Mouse (Mus musculus) cerebellum, adult (tissue): Measurements from ENCODE around the gene Zfp36l2.

Experiments used
- ATAC-seq: cut with Nextera tagmentation; 2 replicates; pipeline ENCODE4 v1.9.2; 2017; ENCODE audit warnings: mild to moderate bottlenecking, moderate library complexity, mixed read lengths; ENCODE audit not compliant: insufficient number of reproducible peaks, low FRiP score, low TSS enrichment

Gene Zfp36l2

DNA sequence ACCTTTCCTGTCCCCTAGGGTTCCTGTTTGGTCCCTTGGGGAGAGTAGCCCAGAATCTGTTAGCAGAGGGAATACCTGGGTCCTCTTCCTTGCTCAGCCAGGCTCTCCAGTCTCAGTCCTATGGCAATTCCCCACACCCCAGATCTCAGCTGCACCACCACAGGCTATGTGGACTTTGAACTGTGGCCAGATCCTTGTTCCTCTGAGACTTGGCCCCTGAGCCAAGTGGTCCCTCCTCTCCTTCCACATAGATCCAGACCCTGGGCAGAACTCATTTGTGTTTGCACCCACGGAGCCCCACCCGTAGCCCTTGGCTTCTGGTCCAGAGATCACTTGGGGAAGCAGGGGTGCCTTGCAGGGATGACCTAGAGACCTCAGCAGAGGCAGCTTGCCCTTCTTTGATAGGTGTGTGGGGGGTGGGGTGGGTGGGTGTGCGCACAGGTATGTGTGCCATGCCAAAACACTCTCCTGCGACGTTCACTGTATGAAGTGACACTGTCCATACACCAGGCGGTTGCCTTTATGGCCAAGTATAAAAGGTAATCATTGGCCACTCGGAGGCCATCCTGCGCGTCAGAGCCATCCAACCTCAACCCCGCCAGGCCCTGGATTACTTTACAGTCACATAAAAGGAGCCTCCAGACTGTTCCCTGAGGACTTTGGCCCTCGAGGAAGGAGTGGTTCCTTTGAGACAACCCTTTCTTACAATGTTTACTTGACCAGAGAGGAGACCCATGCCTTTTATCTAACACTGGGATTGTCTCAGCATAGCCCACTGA, 50.2 kb downstream of the Zfp36l2 start:
- ATAC-seq = no peak

DNA sequence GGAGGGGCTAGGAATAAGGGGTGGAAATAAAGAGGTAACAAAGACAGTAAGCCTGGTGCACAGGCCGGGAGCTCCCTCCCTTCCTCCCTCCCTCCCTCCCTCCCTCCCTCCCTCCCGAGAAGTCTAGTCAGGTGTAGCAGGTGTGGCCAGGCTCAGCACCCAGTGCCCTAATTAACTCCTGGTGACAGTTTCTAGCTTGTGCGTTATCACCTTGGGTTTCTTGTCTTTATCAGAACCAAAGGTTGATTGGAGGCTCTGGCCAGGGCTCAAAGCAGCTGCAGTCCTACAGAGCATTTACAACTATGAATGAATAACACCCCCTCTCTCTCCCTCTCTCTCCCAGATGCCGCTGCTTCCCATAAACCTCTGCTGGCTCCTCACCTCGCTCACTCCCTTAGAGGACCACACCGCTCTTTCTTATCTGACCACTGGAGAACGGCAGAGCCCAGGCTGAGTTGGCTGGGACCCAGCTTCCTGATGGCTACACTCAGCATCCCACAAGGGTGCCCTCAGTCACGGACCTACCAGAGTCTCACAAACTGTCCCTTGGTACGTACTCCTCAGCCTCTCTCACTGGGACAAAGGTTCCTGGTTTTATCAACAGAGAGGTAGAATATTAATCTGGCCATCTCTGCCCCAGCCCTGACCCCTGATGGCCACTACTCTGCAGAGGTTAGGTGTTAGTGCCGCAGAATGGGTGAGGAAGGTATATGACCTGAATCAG, 50.9 kb downstream of the Zfp36l2 start:
- no peak for ATAC-seq

DNA sequence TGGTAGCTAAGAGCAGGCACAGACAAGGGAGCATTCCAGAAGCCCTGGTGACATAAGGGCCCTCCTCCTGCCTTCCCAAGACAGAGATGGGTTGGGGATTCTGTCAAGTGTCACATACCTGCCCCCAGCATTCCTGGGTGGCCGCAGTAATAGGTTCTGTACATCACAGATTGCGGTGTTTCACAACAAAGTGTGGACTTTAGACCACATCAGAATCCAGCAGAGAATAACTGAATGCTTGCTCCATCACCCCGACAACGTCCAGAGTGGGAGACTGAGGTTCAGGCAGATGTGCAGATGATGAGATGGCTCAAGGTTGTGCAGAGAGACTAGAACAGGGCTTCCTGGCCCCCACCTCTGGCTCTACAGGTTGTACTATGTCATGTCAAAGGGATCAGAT, 51.5 kb downstream of the Zfp36l2 start:
- ATAC-seq = no peak

DNA sequence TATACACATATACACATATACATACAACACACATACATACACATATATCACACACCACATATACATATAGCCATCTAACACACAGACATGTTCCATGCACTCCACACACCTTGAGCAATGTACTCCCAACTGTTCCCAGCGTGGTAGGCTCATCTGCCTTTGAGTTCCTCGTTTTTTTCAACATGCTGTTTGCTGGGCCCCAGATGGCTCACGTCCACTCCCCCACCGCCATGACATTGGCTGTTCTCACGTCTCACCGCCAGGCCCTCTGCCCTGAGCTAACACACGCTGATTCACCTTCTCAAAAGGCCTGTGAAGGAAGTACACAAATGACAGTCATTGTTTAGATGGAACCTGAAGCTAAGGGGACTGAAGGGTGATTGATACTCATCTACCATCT, 52.5 kb downstream of the Zfp36l2 start:
- ATAC-seq = no peak
